Mouse (Mus musculus) common myeloid progenitor, adult 5-6 weeks (primary cell): ENCODE results near the gene Tsen54. TPM values are rescaled to one million over a fixed set of nuclear protein-coding genes. Genes with fewer than 3 reads are reported as not detected.
A peak's percentile ranks its signal among the peaks of the same experiment; 100 is the strongest.
"Not testable (repeated sequence)": the region's sequence is repeated elsewhere in the genome, so short reads cannot be mapped to it uniquely, and the experiment has no call there.

Experiments used
- ATAC-seq: replicated peaks from 2 replicates; pipeline ENCODE4 v1.8.0; 2016; ENCODE audit warnings: low read depth, mild to moderate bottlenecking, moderate TSS enrichment, inconsistent platforms; ENCODE audit not compliant: poor library complexity, severe bottlenecking
- total RNA-seq: library from RNA; stranded (forward); fragments of 200-1000, 187-1606 nt; gene quantifications from 2 replicates; pipeline ENCODE4 v1.2.3, GENCODE M21; 2017

Tsen54 gene
- total RNA-seq, 1 experiment from 2014 or later = 22.2 TPM

- no peak for ATAC-seq
Observed at GRCm38 (mm10) chr11:115854674-115855073, 40.1 kb downstream of the Tsen54 start.

DNA sequence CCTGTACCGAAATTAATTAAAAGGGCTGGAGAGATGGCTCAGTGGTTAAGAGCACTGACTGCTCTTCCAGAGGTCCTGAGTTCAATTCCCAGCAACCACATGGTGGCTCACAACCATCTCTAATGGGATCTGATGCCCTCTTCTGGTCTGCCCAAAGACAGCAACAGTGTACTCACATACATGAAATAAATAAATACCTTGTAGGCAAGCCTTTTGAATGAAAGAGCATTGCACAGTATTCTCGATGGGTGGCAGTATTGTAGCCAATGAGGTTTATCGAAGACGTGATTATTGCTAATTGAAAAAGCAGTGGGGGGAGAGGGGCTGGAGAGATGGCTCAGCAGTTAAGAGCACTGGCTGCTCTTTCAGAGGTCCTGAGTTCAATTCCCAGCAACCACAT lies 42.6 kb downstream of the Tsen54 start:
- ATAC-seq = not testable (repeated sequence)

- no peak for ATAC-seq
Observed at GRCm38 (mm10) chr11:115857936-115858335, 43.4 kb downstream of the Tsen54 start.

DNA sequence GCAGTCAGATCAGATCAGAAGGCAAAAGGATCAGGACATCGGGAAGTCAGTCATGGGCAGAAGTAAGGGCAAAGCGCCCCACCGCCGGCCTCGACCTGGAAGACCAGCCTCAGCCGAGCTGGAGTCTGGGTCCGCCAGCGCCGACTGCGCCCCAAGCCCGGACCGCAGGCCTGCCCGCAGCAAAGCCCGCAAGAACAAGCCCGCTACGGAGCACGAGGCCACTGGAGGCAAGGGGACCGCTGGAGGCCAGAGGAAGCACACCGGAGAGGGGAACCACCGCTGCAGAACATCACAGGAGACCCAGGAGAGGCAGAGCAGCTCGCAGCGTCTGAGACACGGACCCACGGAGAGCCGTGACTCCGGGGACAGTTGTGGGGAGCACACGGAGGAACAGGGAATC lies 43.8 kb downstream of the Tsen54 start, which contains the start of gene Myo15b:
Gene Myo15b, plus strand, starts transcription at position 53 of the 400 bp plus-strand sequence.
- ATAC-seq = no peak

GRCm38 (mm10) chr11:115859143-115859945 lies 44.8 kb downstream of the Tsen54 start:
- ATAC-seq = peak; percentile 93

- ATAC-seq = no peak
Observed at GRCm38 (mm10) chr11:115863895-115864294, 49.4 kb downstream of the Tsen54 start.

- ATAC-seq = peak; percentile 83
Observed at GRCm38 (mm10) chr11:115869393-115869792, 54.9 kb downstream of the Tsen54 start.

DNA sequence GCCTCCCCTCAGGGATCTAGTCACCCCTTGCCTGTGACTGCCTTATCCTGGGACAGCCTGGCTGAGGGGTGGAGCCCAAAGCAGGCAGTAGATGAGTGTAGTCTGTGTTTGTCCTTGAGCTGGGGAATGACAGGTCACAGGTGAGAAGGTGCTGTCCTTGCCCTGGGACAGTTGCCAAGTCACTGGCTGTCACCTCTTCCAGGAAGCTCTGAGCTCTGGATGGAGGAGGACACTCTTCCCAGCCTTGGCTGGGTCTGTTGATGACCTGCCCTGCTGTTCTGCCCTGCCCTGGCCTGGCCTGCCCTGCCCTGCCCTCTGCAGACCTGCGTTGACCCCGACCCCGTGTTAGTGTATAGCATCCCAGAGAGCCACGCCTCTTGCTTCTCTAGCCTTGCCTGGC lies 57.9 kb downstream of the Tsen54 start:
- ATAC-seq = no peak

Other genes with a start within 250 kb of the Tsen54 start
- 31.7 and 39.0 TPM in 2 replicates for gene Mrps7, start 210.8 kb upstream of the Tsen54 start, total RNA-seq
- 21.3 and 38.2 TPM in 2 replicates for gene Gga3, start 210.7 kb upstream of the Tsen54 start, total RNA-seq
- gene Mif4gd, start 201.8 kb upstream of the Tsen54 start, total RNA-seq = 20.3 and 26.9 TPM in 2 replicates
- gene Slc25a19, start 186.4 kb upstream of the Tsen54 start, total RNA-seq = 22.3 and 28.1 TPM in 2 replicates
- gene Grb2, start 106.1 kb upstream of the Tsen54 start, total RNA-seq = 34.7 and 53.5 TPM in 2 replicates
- gene Tmem94, start 49.3 kb upstream of the Tsen54 start, total RNA-seq = 18.3 and 23.2 TPM in 2 replicates
- 2.8 and 5.8 TPM in 2 replicates for gene Caskin2, start 1.1 kb upstream of the Tsen54 start, total RNA-seq
- gene Llgl2, start 9.3 kb downstream of the Tsen54 start, total RNA-seq = 3.8 and 6.2 TPM in 2 replicates
- 3.3 and 3.7 TPM in 2 replicates for gene Myo15b, start 43.7 kb downstream of the Tsen54 start, total RNA-seq
- 31.2 and 35.4 TPM in 2 replicates for gene Smim5, start 85.2 kb downstream of the Tsen54 start, total RNA-seq
- gene Smim6, start 97.3 kb downstream of the Tsen54 start, total RNA-seq = 0.34 and 2.0 TPM in 2 replicates
- 164 and 170 TPM in 2 replicates for gene Sap30bp, start 118.6 kb downstream of the Tsen54 start, total RNA-seq
- gene Recql5, start 118.8 kb downstream of the Tsen54 start, total RNA-seq = 23.6 and 25.3 TPM in 2 replicates
- 0.29 and 5.1 TPM in 2 replicates for gene Itgb4, start 160.0 kb downstream of the Tsen54 start, total RNA-seq
- 34.6 and 43.6 TPM in 2 replicates for gene Galk1, start 198.0 kb downstream of the Tsen54 start, total RNA-seq
- gene H3f3b, start 213.2 kb downstream of the Tsen54 start, total RNA-seq = 867 and 869 TPM in 2 replicates
- 15.8 and 28.5 TPM in 2 replicates for gene Unk, start 215.6 kb downstream of the Tsen54 start, total RNA-seq